Mouse (Mus musculus): ENCODE data around the gene Coa3. TPM values are rescaled to one million over a fixed set of nuclear protein-coding genes. Genes with fewer than 3 reads are reported as not detected.

The Coa3 gene
- total and polyA plus RNA-seq, 3 experiments, result 117 to 285 (median 177) TPM

- peaks cover 16 to 42% of the 10 kb centered on the region in 2 experiments for H3K4me1 ChIP-seq (ENCODE audit: control insufficient read depth in 1 of 2, insufficient read depth in 2 of 2)
- H3K4me2 ChIP-seq (ENCODE audit: insufficient read depth, low read depth, poor library complexity, severe bottlenecking), result peak overlapping the region; percentile 9; the same call in 1 of the 2 replicates
- no peaks in the 10 kb centered on the region for H3K9me3 ChIP-seq (replicated peaks; ENCODE audit: low read length)
- in situ Hi-C loops (cut with MboI; ENCODE audit: low pct_ligation_motif_present, low pct_unique_long_range_greater_than_20kb, low sequenced_read_pairs), result no loop called here
- dilution Hi-C loops (cut with MboI; ENCODE audit: extremely low pct_ligation_motif_present, extremely low pct_unique_long_range_greater_than_20kb, low sequenced_read_pairs), result no loop called here
- peaks cover 14 to 43% of the 10 kb centered on the region in 2 experiments for H3K36me3 ChIP-seq (replicated peaks in 1 of 2; ENCODE audit: control insufficient read depth in 1 of 2, insufficient read depth in 1 of 2, low read length in 1 of 2)
- H3K27me3 ChIP-seq (replicated peaks), result no peaks in the 10 kb centered on the region
- TF ChIP-seq RAD21 (IDR thresholded peaks at IDR 0.05; ENCODE audit: low read depth, low read length), result no peak
- no peak overlapping the region for H3K27ac ChIP-seq (ENCODE audit: insufficient read depth, low read depth)
- no peak overlapping the region for H3K9ac ChIP-seq (ENCODE audit: insufficient read depth, low read depth)
- no peaks in the 10 kb centered on the region; the same call in 1 of the 2 replicates for H3K79me2 ChIP-seq (replicated peaks; ENCODE audit: control insufficient read depth, extremely low read depth, insufficient read depth, poor library complexity, severe bottlenecking)
- DNase-seq (ENCODE audit: extremely low read depth), result no peak
- peak overlapping the region in 1 of 3 experiments; percentile 77 for H3K4me3 ChIP-seq (replicated peaks in 1 of 3; ENCODE audit: low read depth in 2 of 3, low read length in 2 of 3, poor library complexity in 1 of 3)
Measured at GRCm38 (mm10) chr11:101279193-101279569, 267 bp upstream of the Coa3 start.

- no peak for TF ChIP-seq RAD21 (IDR thresholded peaks at IDR 0.05; ENCODE audit: low read depth, low read length)
- no peak for TF ChIP-seq NELFE (IDR thresholded peaks at IDR 0.05; ENCODE audit: low read depth, low read length)
- no peak for TF ChIP-seq ZMIZ1 (IDR thresholded peaks at IDR 0.05; ENCODE audit: low read depth, low read length)
- no peak; the same call in 1 of the 2 replicates for TF ChIP-seq MXI1 (IDR thresholded peaks at IDR 0.05; ENCODE audit: low read depth, low read length)
- 0 out of 2 replicates have a peak, but pooled peaks have one; percentile 13 for TF ChIP-seq NRF1 (IDR thresholded peaks at IDR 0.05; ENCODE audit: low read depth, low read length)
- TF ChIP-seq IRF4 (IDR thresholded peaks at IDR 0.05; ENCODE audit: low read depth, low read length), result no peak
- peak; percentile 63; the same call in 1 of the 2 replicates for TF ChIP-seq MYC (IDR thresholded peaks at IDR 0.05; ENCODE audit: low read depth, low read length)
- TF ChIP-seq RCOR1 (conservative IDR thresholded peaks at IDR 0.05; ENCODE audit: low read depth, low read length), result peak; percentile 23; the same call in 1 of the 2 replicates
- no peak for TF ChIP-seq ZC3H11A (IDR thresholded peaks at IDR 0.05; ENCODE audit: low read depth, low read length)
- 0 out of 2 replicates have a peak, but pooled peaks have one; percentile 38 for TF ChIP-seq TBP (conservative IDR thresholded peaks at IDR 0.05; ENCODE audit: low read depth, low read length)
- peak; percentile 84 for TF ChIP-seq BHLHE40 (IDR thresholded peaks at IDR 0.05; ENCODE audit: low read depth, low read length)
- no peak; the same call in 1 of the 2 replicates for TF ChIP-seq SIN3A (IDR thresholded peaks at IDR 0.05; ENCODE audit: low read length)
- peak; percentile 34; the same call in 1 of the 2 replicates for TF ChIP-seq JUN (IDR thresholded peaks at IDR 0.05; ENCODE audit: insufficient read depth, low read depth, low read length)
- TF ChIP-seq EP300 (IDR thresholded peaks at IDR 0.05; ENCODE audit: low read length), result peak; percentile 39
- no peak for TF ChIP-seq CHD1 (IDR thresholded peaks at IDR 0.05; ENCODE audit: low read depth, low read length)
- no peak for TF ChIP-seq GABPA (IDR thresholded peaks at IDR 0.05; ENCODE audit: insufficient replicate concordance, low read depth, low read length)
- TF ChIP-seq ETS1 (conservative IDR thresholded peaks at IDR 0.05; ENCODE audit: low read depth, low read length), result peak; percentile 21; the same call in 1 of the 2 replicates
- TF ChIP-seq JUND (conservative IDR thresholded peaks at IDR 0.05; ENCODE audit: low read depth, low read length), result peak; percentile 75
- TF ChIP-seq MAZ (IDR thresholded peaks at IDR 0.05; ENCODE audit: low read depth, low read length), result no peak; the same call in 1 of the 2 replicates
- no peak for TF ChIP-seq MEF2A (IDR thresholded peaks at IDR 0.05; ENCODE audit: borderline replicate concordance, low read depth, low read length)
- no peak for TF ChIP-seq ELF1 (IDR thresholded peaks at IDR 0.05; ENCODE audit: low read depth, low read length)
- TF ChIP-seq SMC3 (IDR thresholded peaks at IDR 0.05; ENCODE audit: low read depth, low read length), result no peak
- no peak for TF ChIP-seq UBTF (IDR thresholded peaks at IDR 0.05; ENCODE audit: low read depth, low read length)
- peak; percentile 53 for TF ChIP-seq POLR2A (IDR thresholded peaks at IDR 0.05; ENCODE audit: low read depth, low read length)
- 0 out of 2 replicates have a peak, but pooled peaks have one; percentile 56 for TF ChIP-seq MAX (IDR thresholded peaks at IDR 0.05; ENCODE audit: low read length)
- TF ChIP-seq HCFC1 (IDR thresholded peaks at IDR 0.05; ENCODE audit: low read depth, low read length), result peak; percentile 41; the same call in 1 of the 2 replicates
- TF ChIP-seq KAT2A (IDR thresholded peaks at IDR 0.05; ENCODE audit: insufficient replicate concordance, low read length), result no peak
- Histone ChIP-seq H3K4me1 (ENCODE audit: control insufficient read depth in 1 of 2, insufficient read depth in 2 of 2) (peaks cover 13 to 42% of the 10 kb centered on the region in 2 experiments), H3K36me3 (replicated peaks in 1 of 2; ENCODE audit: control insufficient read depth in 1 of 2, insufficient read depth in 1 of 2, low read length in 1 of 2) (peaks cover 14 to 40% of the 10 kb centered on the region in 2 experiments), H3K27ac (ENCODE audit: insufficient read depth, low read depth) (peak overlapping the region; percentile 37; the same call in 1 of the 2 replicates), H3K79me2 (replicated peaks; ENCODE audit: control insufficient read depth, extremely low read depth, insufficient read depth, poor library complexity, severe bottlenecking) (no peaks in the 10 kb centered on the region; the same call in 1 of the 2 replicates), H3K9ac (ENCODE audit: insufficient read depth, low read depth) (peak overlapping the region; percentile 66), H3K4me2 (ENCODE audit: insufficient read depth, low read depth, poor library complexity, severe bottlenecking) (peak overlapping the region; percentile 60), H3K4me3 (replicated peaks in 1 of 3; ENCODE audit: low read depth in 2 of 3, low read length in 2 of 3, poor library complexity in 1 of 3) (peak overlapping the region; percentile 77 to 91 (median 82)), H3K9me3 (replicated peaks; ENCODE audit: low read length) (no peaks in the 10 kb centered on the region), H3K27me3 (replicated peaks) (no peaks in the 10 kb centered on the region)
- in situ Hi-C loops (cut with MboI; ENCODE audit: low pct_ligation_motif_present, low pct_unique_long_range_greater_than_20kb, low sequenced_read_pairs), result no loop called here
- DNase-seq (ENCODE audit: extremely low read depth), result peak; percentile 78
- dilution Hi-C loops (cut with MboI; ENCODE audit: extremely low pct_ligation_motif_present, extremely low pct_unique_long_range_greater_than_20kb, low sequenced_read_pairs), result no loop called here
Measured at GRCm38 (mm10) chr11:101277381-101278222, 1.3 kb downstream of the Coa3 start.
